Mouse (Mus musculus): ENCODE data around the gene Ift172.
A peak's percentile ranks its signal among the peaks of the same experiment; 100 is the strongest.

The Ift172 gene

GRCm38 (mm10) chr5:31257616-31258015, 33.3 kb downstream of the Ift172 start:
- DNase-seq (ENCODE audit: low spot score) = no peak

- DNase-seq (ENCODE audit: low spot score) = no peak
Measured at GRCm38 (mm10) chr5:31255971-31256370, 34.9 kb downstream of the Ift172 start.

- DNase-seq (ENCODE audit: low spot score) = no peak
Measured at GRCm38 (mm10) chr5:31255381-31255780, 35.5 kb downstream of the Ift172 start.

GRCm38 (mm10) chr5:31254901-31255300, 36.0 kb downstream of the Ift172 start:
- no peak for DNase-seq (ENCODE audit: low spot score)

- DNase-seq (ENCODE audit: low spot score) = no peak
Measured at GRCm38 (mm10) chr5:31254452-31254851, 36.5 kb downstream of the Ift172 start.

- DNase-seq (ENCODE audit: low spot score) = no peak
Measured at GRCm38 (mm10) chr5:31253806-31254205, 37.1 kb downstream of the Ift172 start.

GRCm38 (mm10) chr5:31252795-31253545, 37.9 kb downstream of the Ift172 start:
- no peak for DNase-seq (ENCODE audit: low spot score)

GRCm38 (mm10) chr5:31252151-31252550, 38.8 kb downstream of the Ift172 start:
- DNase-seq (ENCODE audit: low spot score) = no peak

- DNase-seq (ENCODE audit: low spot score) = peak; percentile 78
Measured at GRCm38 (mm10) chr5:31251541-31252101, 39.3 kb downstream of the Ift172 start, which contains the start of gene Krtcap3. TSS of gene Krtcap3 (plus strand) at chr5:31251691.

- DNase-seq (ENCODE audit: low spot score) = no peak
Measured at GRCm38 (mm10) chr5:31250716-31251115, 40.2 kb downstream of the Ift172 start.

GRCm38 (mm10) chr5:31242191-31242590, 48.7 kb downstream of the Ift172 start:
- DNase-seq (ENCODE audit: low spot score) = no peak

GRCm38 (mm10) chr5:31241522-31242034, 49.3 kb downstream of the Ift172 start:
- DNase-seq (ENCODE audit: low spot score) = no peak

GRCm38 (mm10) chr5:31240637-31241521, 50.0 kb downstream of the Ift172 start, which contains the start of the genes Nrbp1 and Gm9970:
TSS of gene Nrbp1 (plus strand) at chr5:31240864.
TSS of gene Gm9970 (minus strand) at chr5:31241232.
- peak; percentile 97 for DNase-seq (ENCODE audit: low spot score)

GRCm38 (mm10) chr5:31226641-31227040, 64.3 kb downstream of the Ift172 start:
- no peak for DNase-seq (ENCODE audit: low spot score)

- DNase-seq (ENCODE audit: low spot score) = no peak
Measured at GRCm38 (mm10) chr5:31222696-31223095, 68.2 kb downstream of the Ift172 start.

GRCm38 (mm10) chr5:31221304-31221945, 69.5 kb downstream of the Ift172 start:
- no peak for DNase-seq (ENCODE audit: low spot score)

GRCm38 (mm10) chr5:31220448-31221303, 70.2 kb downstream of the Ift172 start, which contains the start of gene Ppm1g:
TSS of gene Ppm1g (minus strand) at chr5:31220687.
- peak; percentile 97 for DNase-seq (ENCODE audit: low spot score)

GRCm38 (mm10) chr5:31219911-31220447, 70.9 kb downstream of the Ift172 start:
- DNase-seq (ENCODE audit: low spot score) = no peak

- DNase-seq (ENCODE audit: low spot score) = no peak
Measured at GRCm38 (mm10) chr5:31219474-31219873, 71.4 kb downstream of the Ift172 start.

GRCm38 (mm10) chr5:31219070-31219469, 71.8 kb downstream of the Ift172 start:
- no peak for DNase-seq (ENCODE audit: low spot score)
